Mouse (Mus musculus) gastrocnemius, adult 18-20 months (tissue): Measurements from ENCODE around the gene Zfp292. TPM values are rescaled to one million over a fixed set of nuclear protein-coding genes. Genes with fewer than 3 reads are reported as not detected.
"Not testable (repeated sequence)": the region's sequence is repeated elsewhere in the genome, so short reads cannot be mapped to it uniquely, and the experiment has no call there.

Experiments used
- DNase-seq: peaks from one replicate; pipeline ENCODE4 v3.0.0; 2021; ENCODE audit warnings: low spot score
- long read RNA-seq, 2 experiments: library from polyadenylated mRNA; stranded (forward); transcript quantifications; one replicate each; pipeline ENCODE4 v2.0.0; 2021
- total RNA-seq, 2 experiments: library from RNA; stranded (reverse); gene quantifications; 2 replicates each; pipeline ENCODE4 v1.2.3; 2021

Gene Zfp292
- 1 to 10 TPM; 7.3 to 8.7 TPM for total RNA-seq
- long read RNA-seq, experiment 1, full-length matches to known transcripts = 1 of 1 reads
- long read RNA-seq, experiment 1, partial matches to known transcripts = 0 of 1 reads
- long read RNA-seq, experiment 1, other reads (novel, unspliced or antisense) = 0 of 1 reads
- long read RNA-seq, experiment 2, full-length matches to known transcripts = 2 of 3 reads
- long read RNA-seq, experiment 2, partial matches to known transcripts = 0 of 3 reads
- long read RNA-seq, experiment 2, other reads (novel, unspliced or antisense) = 1 of 3 reads

DNA sequence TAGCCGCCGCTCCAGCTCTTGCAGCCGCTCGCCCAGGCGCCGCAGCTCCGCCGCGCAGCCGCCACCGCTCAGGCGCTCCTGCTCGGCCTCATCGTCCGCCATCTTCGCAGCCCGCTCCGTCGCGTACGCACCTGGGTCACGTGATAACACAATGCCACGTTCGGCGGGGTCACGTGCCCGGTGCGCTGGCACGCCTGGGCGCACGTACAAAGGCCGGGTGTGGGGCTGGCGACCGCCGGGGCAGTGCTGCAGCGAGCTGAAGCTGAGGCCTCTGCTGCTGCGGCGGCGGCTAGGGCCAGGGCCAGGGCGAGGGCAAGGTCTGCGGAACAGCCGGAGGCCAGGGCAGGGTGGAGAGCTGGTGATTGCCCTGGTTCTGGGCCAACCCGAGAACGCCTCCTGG, at the start of gene Zfp292:
Zfp292 (minus strand) TSS at position 143 of the 400 bp plus-strand sequence.
- DNase-seq = peak; percentile 88

DNA sequence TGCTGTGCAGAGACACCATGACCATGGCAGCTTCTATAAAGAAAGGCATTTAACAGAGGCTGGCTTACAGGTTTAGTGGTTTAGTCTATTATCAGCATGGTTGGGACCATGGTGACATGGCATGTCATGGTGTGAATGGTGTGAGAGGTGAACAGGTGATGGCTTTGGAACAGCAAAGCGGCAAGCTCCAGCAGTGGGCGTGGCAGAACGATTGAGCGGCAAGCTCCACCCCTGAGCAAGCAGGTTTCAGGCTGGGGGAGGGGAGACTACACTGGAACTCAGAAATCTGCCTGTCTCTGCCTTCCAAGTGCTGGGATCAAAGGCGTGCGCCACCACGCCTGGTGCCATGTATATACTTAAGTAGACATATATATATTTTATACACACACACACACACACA, 45.6 kb upstream of the Zfp292 start:
- DNase-seq = not testable (repeated sequence)

DNA sequence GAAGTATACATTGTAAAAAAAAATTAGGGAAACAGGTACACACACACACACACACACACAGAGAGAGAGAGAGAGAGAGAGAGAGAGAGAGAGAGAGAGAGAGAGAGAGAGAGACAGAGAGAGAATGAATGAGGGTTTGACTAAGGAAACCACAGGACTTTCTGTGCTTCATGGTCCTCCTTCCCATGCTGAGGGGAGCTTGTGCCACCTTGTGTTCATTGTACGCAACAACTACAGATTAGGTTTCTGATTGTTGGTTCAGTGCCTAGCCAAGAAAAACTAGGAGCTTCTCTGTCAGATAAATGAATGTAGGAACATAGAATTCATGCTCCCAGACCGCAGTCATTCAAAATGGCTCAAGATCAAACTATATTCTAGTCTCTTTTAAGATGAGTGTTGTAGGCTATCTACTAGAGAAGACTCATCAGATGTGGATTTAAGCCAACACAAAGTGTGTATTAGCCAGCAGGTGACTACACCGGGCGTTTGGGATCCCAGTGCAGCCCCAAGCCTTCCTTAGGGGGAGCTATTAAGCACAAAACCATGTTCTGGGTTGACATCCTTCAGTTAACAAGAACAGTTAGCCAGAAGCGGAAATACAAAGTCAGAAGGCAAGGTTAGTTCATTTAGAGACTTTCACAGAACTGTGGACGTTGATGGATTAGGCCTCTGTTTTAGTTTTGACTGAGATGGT, 39.6 kb upstream of the Zfp292 start:
- peak; percentile 42 for DNase-seq

DNA sequence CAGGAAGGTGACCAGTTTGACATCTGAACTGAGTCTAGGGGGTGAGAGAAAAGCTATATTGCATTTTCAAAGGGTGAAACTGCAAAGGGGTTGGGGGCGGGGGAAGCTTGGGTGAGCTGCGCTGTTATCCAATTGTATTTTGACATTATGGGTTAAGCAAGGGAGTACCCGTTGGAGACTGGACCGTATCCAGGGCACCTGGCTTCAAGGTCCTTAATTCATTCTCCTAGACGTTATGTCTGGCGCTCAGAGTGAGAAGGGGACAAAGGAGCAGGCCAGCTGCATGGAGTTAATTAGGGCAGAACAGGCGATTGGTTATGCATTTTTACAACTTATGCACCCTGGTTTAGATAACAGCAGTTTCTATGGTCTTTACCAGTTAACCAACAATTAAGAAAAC, 34.6 kb upstream of the Zfp292 start:
- no peak for DNase-seq

DNA sequence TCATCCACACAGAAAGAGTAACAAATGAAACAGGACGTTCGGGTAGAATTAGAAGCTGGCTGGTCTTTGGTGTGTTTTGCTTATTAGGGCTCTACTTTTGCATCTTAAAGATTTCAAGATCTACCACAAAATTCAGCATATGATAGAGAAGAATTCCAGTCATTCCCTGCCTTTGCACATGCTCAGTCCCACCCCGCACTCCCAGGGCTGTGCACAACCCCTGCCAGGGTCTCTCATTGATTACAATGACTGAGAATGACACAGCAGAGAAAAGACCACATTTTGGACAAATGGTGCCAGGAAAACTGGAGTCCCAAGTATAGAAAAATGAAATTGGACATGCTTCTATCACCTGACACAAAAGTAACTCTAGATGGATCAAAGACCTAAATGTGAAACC, 29.4 kb upstream of the Zfp292 start:
- no peak for DNase-seq

DNA sequence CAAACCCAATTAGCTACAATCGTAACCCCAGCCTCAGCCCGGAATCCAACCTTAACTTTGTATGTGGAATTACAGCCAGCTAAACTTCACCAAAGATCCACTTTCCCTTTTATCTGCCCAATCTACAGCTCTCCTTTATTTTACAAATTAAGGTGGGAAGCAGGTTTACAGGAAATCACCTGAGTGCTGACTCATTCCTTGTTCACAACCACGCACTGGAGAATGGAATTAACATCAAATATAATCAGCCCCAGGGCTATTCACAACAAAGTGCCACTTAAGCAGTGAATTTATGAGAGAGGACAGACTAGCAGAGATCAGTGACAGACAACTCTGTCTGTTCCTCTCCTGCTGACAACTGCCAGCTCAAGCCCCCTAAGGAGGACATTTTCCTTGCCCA, 28.6 kb upstream of the Zfp292 start:
- DNase-seq = no peak

DNA sequence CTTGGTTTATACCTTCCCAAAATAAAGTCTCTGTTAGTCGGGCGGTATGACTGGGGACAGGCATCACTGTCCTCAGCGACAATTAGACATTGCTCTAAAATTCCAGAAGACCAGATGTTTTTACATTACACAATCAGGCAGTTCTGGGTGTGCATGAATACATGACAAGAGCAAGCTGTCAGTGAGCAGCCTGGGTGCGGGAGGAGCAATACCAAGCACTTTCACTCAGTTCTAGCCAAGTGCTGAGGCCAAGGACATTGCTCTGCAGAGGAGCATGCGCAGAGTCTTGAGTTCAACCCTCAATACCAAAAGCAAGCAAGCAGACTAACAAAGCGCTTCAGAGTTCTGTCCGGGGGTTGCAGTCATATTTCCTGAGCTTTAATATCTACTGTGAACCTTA, 25.4 kb upstream of the Zfp292 start:
- DNase-seq = no peak

DNA sequence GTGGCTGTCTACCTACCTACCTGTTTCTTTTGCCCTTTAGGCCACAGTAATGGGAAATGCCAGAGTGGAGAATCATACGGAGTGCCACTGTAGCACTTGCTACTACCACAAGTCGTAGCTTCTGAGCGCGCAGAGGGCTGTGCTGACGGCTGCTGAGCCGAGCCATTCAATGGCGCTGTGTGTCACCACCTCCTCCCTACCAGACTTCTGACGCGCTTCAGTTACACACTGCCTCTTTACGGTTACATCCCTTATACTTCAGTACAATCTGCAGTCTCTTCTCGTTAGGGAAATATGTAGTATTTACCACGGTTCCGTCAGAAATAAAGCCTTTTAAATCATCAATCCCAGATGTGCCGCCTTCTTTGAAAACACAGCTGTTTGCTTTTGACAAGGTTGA, 24.3 kb upstream of the Zfp292 start:
- no peak for DNase-seq

DNA sequence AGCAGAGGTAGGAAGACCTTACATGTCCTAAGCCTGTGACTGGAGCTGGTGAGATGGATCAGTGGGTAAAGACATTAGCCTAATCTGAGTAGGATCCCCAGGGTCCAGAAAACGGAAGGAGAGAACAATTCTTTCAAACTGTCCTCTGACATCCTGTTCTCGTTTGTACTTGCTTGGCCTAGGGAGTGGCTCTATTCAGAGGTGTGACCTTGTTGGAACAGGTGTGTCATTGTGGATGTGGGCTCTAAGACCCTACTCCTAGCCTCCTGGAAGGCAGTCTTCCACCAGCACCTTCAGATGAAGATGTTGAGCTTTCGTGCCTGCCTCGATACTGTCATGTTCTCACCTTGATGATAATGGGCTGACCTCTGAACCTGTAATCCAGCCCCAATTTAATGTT, 23.4 kb upstream of the Zfp292 start:
- DNase-seq = no peak

DNA sequence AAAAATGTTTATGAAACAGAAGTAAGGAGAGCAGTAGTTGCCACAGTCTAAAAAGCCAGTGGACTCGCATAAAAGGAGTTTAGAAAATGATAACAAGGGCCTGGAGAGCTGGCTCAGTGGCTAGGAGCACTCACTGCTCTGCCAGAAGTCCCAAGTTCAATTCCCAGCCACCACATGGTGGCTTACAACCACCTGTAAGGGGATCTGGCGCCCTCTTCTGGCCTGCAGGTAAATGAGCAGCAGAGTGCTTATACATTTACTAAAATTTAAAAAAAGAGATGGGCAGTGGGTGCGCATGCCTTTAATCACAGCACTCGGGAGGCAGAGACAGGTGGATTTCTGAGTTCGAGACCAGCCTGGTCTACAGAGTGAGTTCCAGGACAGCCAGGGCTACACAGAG, 22.6 kb upstream of the Zfp292 start:
- DNase-seq = no peak

DNA sequence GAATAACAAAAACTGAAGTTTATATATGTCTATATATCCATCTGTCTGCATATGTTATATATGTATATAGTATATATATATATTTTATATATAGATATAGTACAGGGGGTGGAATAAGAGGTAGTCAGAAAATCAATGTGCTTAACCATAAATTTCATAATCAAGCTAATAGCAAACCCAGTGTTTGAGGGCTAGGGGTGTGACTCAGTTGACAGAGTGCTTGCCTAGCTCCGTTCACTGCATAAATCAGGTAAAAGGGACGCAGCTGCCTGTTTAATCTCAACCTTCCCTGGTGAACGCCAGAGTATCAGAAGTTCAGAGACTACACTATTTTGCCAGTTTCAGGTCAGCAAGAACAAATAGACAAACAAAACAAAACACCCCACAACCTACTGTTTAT, 18.8 kb upstream of the Zfp292 start:
- not testable (repeated sequence) for DNase-seq

DNA sequence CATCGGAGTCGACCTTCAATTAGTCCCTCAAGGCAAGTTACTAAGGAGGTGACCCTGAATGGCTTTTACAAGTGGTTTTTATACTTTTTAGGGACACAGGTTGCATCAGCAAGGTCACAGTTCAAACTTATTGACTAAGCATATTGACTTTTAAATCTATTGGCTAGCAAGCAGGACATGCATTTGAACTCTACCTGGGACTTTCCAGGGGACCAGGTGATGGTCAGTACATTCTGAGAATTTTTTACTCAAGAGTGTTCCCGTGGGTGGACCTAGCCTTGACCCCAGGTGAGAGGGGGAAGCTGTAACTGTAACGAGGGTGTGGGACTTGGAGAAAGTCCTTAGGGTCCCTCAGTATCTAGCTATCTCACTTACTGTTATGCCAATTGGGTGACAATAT, 18.4 kb upstream of the Zfp292 start:
- DNase-seq = no peak

DNA sequence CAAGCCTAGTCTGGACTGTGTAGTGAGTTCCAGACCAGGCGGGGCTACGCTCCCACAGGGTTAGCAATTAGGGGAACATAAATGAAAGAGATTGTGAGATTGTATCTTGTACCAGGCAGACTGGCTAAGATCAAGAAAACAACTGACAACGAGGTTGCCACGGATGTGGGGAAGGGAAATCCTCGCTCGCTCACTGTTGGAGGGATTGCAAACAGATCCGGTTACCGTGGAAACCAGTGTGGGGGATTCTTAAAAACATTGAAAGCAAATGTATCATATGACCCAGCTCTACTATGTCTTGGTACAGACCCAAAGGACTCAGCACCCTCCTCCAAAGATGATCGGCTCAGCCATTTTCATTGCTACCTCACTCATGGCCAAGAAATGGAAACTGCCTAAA, 17.4 kb upstream of the Zfp292 start:
- no peak for DNase-seq

DNA sequence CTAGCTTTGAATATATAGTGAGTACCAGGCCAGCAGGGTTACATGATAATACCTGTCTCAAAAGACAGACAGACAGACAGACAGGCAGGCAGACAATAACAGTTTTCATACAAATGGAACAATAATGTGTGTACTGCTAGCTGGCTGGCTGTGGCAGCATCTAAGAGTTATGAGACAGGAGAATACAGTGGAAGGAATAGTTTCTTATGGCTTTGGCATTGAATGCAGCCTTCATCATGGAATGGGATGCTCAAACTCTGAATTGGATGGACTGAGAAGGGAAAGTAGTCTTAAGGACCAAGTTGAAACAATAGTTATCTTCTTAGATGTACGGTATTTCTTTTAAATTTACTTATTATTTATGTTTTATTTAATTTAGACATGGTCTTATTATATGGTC, 16.6 kb upstream of the Zfp292 start:
- no peak for DNase-seq

DNA sequence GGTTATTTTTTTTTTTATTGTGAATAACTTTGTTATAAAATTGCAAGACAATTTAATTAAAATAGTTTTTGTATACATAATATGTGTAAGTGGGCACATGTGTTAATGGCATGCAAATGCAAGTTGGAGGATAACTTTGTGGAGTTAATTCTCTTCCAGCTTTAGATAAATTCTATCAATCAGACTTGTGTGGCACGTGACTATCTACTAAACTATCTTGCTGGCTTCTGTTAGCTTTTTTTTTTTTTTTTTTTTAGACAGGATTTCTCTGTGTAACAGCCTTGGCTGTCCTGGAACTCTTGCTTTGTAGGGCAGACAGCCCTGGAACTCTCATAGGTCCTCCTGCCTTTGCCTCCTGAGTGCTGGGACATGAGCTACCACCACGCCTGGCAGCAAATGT, 15.7 kb upstream of the Zfp292 start:
- DNase-seq = no peak

DNA sequence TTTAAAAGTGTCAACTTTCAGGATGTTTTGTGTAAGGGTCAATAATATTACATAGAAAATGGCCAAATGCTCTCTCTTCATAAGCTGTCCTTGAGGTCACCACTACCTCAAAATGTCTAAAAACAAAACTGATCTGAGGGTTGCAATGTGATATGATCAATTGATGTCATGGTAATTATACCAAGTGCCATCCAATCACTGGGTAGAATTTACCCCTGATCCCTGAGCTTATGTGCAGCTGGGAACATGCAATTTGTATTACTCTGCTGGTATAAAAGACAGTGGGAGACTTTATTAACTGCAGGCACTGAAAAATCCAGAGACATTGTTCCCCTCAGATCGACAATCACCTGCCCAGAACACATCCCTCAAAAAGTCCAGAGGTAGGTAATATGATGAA, 10.7 kb upstream of the Zfp292 start, which contains the start of gene Cga:
Cga (plus strand) TSS at position 301 of the 400 bp plus-strand sequence.
- no peak for DNase-seq

DNA sequence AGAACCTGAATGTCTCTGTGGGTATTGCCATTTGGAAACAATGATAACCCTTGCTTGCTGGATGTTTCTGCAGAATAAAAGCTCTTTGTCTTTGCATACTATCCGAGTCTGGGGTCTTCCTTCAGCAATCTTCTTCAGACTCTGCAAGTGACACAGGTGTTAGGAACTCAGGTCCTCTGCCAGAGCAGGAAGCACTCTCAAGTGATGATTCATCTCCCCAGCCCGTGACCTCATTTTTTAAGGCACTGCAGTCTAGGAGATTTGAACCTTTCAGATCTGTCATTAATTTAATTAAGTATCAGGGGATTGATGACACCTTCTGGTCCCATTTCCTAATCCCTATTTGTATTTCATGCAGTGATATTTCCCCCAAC, 7.0 kb upstream of the Zfp292 start:
- no peak for DNase-seq

DNA sequence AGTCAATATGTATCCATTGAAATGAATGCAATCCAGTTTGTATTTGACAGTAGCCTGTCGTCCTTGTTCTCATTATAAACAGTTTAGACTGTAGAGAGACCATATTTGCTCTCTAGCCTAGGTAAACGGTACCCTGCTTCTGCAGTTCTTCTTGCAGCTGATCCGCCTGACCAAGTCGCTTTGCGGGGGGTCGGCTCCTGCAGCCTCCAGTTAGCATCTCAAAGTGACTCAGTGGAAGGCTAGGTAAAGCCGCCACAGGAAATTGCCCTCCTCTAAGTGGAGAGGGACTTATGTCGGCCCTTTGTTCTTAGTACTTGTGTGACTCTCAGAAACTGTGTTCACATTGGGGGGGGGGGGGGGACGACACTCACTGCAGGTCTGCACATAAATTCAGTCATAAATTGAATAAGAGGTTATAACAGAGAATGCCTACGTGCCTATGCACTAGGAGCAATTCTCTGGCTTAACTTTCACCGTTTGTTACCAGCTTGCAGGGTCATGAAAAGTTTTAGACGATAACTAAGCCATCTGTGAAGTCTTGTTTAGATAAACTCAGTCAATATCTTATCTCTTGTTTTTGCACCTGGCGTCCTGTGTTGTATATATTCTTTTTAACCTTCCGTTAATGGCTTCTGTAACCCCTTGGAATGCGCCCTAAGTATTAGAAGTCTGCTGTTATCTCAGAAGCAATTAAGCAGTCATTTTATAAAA, 6.5 kb upstream of the Zfp292 start:
- DNase-seq = no peak

DNA sequence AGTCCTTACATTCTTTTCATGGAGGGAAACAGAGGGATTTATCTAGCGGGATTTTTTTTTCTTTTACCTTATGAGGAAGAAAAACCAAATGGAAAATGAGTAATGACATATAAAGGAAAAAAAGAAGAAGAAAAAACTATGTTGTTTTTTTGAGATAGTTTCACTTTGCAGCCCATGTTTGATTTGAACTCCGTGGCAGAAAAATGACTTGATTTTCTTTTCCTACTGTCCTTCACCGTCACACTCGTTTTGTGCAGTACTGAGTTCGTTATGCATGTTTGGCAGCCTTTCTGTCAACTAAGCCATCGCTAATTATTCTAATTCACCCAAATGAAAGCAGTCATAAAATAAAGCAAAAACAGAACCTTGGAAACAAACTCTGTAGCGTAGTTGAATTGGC, 4.5 kb upstream of the Zfp292 start:
- DNase-seq = no peak

DNA sequence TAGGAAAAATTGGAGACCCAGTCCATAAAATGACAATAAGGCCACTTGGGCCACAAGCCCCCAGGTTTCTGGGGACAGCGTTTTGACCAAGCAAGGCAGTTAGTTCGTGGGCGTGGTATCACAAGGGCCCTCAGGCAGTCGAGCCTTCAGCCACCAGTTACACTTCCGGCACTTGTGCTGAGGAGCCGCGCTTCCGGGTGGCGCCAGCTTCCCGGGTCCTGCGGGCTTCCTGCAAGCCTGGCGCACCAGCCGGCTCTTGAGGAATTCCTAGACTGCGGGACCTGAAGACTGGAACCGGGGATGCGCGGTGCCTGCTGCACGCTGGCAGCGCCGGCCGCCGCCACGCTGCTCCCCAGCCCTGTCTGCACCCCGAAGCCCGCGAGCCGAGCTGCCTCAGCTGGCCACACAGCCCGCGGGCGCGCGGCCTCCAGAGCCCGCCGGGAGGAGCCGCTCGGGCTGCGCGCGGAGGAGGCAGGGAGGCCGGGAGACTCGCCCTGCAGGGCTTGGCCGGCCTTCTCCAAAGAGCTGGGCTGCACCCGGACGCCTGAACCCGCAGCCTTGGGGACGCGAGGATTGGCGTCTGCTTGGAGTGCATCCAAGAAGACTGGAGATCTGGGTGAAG, 3.8 kb upstream of the Zfp292 start:
- peak; percentile 67 for DNase-seq

DNA sequence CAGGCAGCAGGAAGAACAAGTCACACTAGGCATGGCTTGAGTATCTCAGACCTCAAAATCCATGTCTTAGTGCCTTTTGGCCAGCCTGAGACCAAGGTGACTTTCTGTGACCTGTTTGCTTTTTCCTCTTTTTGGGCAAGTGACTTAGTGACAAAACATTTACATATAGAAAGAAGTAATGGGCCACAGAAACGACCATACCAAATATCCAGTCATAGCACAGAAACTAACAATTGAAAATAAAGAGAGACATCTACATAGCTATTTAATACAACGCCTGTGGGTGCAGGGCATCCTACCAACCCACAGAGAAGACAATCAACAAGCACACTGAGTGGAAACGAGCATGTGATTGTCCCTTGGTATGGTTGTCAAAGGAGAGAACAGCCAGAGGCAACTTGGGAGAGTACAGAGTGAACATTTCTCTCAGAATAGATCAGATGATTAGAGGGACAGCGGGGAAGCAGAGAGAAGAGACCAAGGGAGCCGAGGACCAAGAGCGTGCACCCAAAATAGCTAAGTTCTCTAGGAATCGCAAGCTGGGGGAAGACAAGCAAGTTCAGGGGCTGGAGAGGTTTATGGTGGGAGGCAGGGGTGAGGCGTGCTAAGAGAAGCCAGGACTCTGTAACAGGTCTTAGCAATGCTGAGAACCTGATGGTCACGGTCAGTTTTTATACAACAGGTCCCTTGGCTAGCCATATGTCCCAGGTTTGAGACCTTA, 3.0 kb upstream of the Zfp292 start:
- no peak for DNase-seq
